Mouse (Mus musculus) liver, embryonic 16.5 days (tissue): ENCODE measurements around the gene Ubqln4. TPM values are rescaled to one million over a fixed set of nuclear protein-coding genes. Genes with fewer than 3 reads are reported as not detected.

Source experiments
- ATAC-seq: fragments of 200-750 bp; cut with Nextera tagmentation; 2 replicates; pipeline ENCODE4 v1.8.0; 2017; ENCODE audit warnings: low read depth, mild to moderate bottlenecking, moderate number of reproducible peaks, moderate library complexity
- H3K27ac ChIP-seq: fragments of 300-500 bp; sonication (generic); 2 replicates; pipeline ENCODE4 v1.5.1; 2014; ENCODE audit warnings: mild to moderate bottlenecking, low read length
- H3K27me3 ChIP-seq: fragments of 300-500 bp; sonication (generic); 2 replicates; pipeline ENCODE4 v1.6.1; 2014; ENCODE audit warnings: low read depth, low read length, mixed read lengths; ENCODE audit not compliant: control insufficient read depth, insufficient read depth
- H3K36me3 ChIP-seq: fragments of 300-500 bp; sonication (generic); 2 replicates; pipeline ENCODE4 v1.6.1; 2014; ENCODE audit warnings: mild to moderate bottlenecking; ENCODE audit not compliant: control insufficient read depth, insufficient read depth
- H3K4me1 ChIP-seq: fragments of 300-500 bp; sonication (generic); 2 replicates; pipeline ENCODE4 v1.6.1; 2014; ENCODE audit warnings: low read depth, low read length, mixed read lengths; ENCODE audit not compliant: control insufficient read depth
- H3K4me2 ChIP-seq: fragments of 300-500 bp; sonication (generic); 2 replicates; pipeline ENCODE4 v1.6.1; 2014; ENCODE audit warnings: low read depth, low read length, mixed read lengths
- H3K4me3 ChIP-seq: fragments of 300-500 bp; sonication (generic); 2 replicates; pipeline ENCODE4 v1.5.1; 2014; ENCODE audit warnings: low read depth, mild to moderate bottlenecking, low read length
- H3K9ac ChIP-seq: fragments of 300-500 bp; sonication (generic); 2 replicates; pipeline ENCODE4 v1.6.1; 2014; ENCODE audit warnings: low read depth, low read length
- H3K9me3 ChIP-seq: fragments of 300-500 bp; sonication (generic); replicated peaks from 2 replicates; pipeline ENCODE4 v1.6.1; 2016; ENCODE audit warnings: low read length; ENCODE audit not compliant: control insufficient read depth
- WGBS: fragments of 180-500 bp; shearing (Covaris S2); extraction: QIAGEN DNeasy Blood & Tissue Kit; methylation state at CpG from one replicate; pipeline ENCODE4 v1.1.7; 2014; ENCODE audit not compliant: insufficient replicate concordance; 5-methylcytosine and 5-hydroxymethylcytosine counted together
- polyA plus RNA-seq: library from polyadenylated mRNA; unstranded; fragments of >200 nt; fragmentation: Nextera tagmentation; extraction: Ambion mirVana; gene quantifications from 2 replicates; pipeline ENCODE4 v1.2.1, GENCODE M21; 2015

Ubqln4 gene
- polyA plus RNA-seq, 1 experiment from 2014 or later = 16.4 TPM

- H3K9ac ChIP-seq = no peak overlapping the region
- no peak overlapping the region for H3K4me3 ChIP-seq
- WGBS = 86% methylated on average over 5 of the region's 5 CpGs
- H3K27ac ChIP-seq = no peak overlapping the region
- 0 out of 2 replicates have a peak overlapping the region, but pooled peaks have one; percentile 99 for H3K4me2 ChIP-seq
- peaks cover 16% of the 10 kb centered on the region for H3K36me3 ChIP-seq
- H3K4me1 ChIP-seq = peaks cover 30% of the 10 kb centered on the region
- no peak for ATAC-seq
- no peaks in the 10 kb centered on the region for H3K27me3 ChIP-seq
- H3K9me3 ChIP-seq = no peaks in the 10 kb centered on the region
Measured at GRCm38 (mm10) chr3:88555069-88555605, 1.6 kb downstream of the Ubqln4 start.

- 82% methylated on average over 6 of the region's 6 CpGs for WGBS
- peaks cover 30% of the 10 kb centered on the region for H3K4me1 ChIP-seq
- H3K4me2 ChIP-seq = no peak overlapping the region
- H3K9ac ChIP-seq = no peak overlapping the region
- ATAC-seq = no peak
- H3K4me3 ChIP-seq = no peak overlapping the region
- no peaks in the 10 kb centered on the region for H3K27me3 ChIP-seq
- peaks cover 22% of the 10 kb centered on the region for H3K36me3 ChIP-seq
- no peaks in the 10 kb centered on the region for H3K9me3 ChIP-seq
- H3K27ac ChIP-seq = no peak overlapping the region
Measured at GRCm38 (mm10) chr3:88555731-88556130, 2.2 kb downstream of the Ubqln4 start.

- Histone ChIP-seq H3K4me3 (no peak overlapping the region), H3K4me1 (peaks cover 25% of the 10 kb centered on the region), H3K9ac (no peak overlapping the region), H3K27ac (no peak overlapping the region), H3K9me3 (no peaks in the 10 kb centered on the region), H3K36me3 (peaks cover 27% of the 10 kb centered on the region), H3K4me2 (no peak overlapping the region), H3K27me3 (no peaks in the 10 kb centered on the region)
- WGBS = 91% methylated on average over 8 of the region's 8 CpGs
- no peak for ATAC-seq
Measured at GRCm38 (mm10) chr3:88556616-88557015, 3.1 kb downstream of the Ubqln4 start.

- ATAC-seq = no peak
- H3K4me3 ChIP-seq = no peak overlapping the region
Measured at GRCm38 (mm10) chr3:88559596-88559995, 6.0 kb downstream of the Ubqln4 start.

GRCm38 (mm10) chr3:88561989-88562388 is 8.4 kb downstream of the Ubqln4 start:
- WGBS = 60% methylated on average over 4 of the region's 4 CpGs
- H3K4me1 ChIP-seq = no peaks in the 10 kb centered on the region
- no peaks in the 10 kb centered on the region for H3K27me3 ChIP-seq
- no peak overlapping the region for H3K27ac ChIP-seq
- ATAC-seq = no peak
- H3K9me3 ChIP-seq = no peaks in the 10 kb centered on the region
- H3K4me3 ChIP-seq = no peak overlapping the region
- H3K4me2 ChIP-seq = no peak overlapping the region
- peaks cover 30% of the 10 kb centered on the region for H3K36me3 ChIP-seq
- H3K9ac ChIP-seq = no peak overlapping the region

More at GRCm38 (mm10) chr3:88559596-88559995, 6.0 kb downstream of the Ubqln4 start:
- Histone ChIP-seq H3K27me3 (no peaks in the 10 kb centered on the region), H3K4me1 (peaks cover 9% of the 10 kb centered on the region), H3K9me3 (no peaks in the 10 kb centered on the region), H3K4me2 (no peak overlapping the region), H3K9ac (no peak overlapping the region), H3K36me3 (peaks cover 32% of the 10 kb centered on the region), H3K27ac (no peak overlapping the region)
- 86% methylated on average over 9 of the region's 9 CpGs for WGBS

- H3K9ac ChIP-seq = no peak overlapping the region
- peaks cover 7% of the 10 kb centered on the region; the same call in 1 of the 2 replicates for H3K4me1 ChIP-seq
- no peak overlapping the region for H3K4me3 ChIP-seq
- H3K27me3 ChIP-seq = no peaks in the 10 kb centered on the region
- H3K9me3 ChIP-seq = no peaks in the 10 kb centered on the region
- WGBS = 74% methylated on average over 4 of the region's 4 CpGs
- H3K4me2 ChIP-seq = no peak overlapping the region
- H3K27ac ChIP-seq = no peak overlapping the region
- peaks cover 42% of the 10 kb centered on the region for H3K36me3 ChIP-seq
- no peak for ATAC-seq
Measured at GRCm38 (mm10) chr3:88563442-88563841, 9.9 kb downstream of the Ubqln4 start.

- Histone ChIP-seq H3K27me3 (no peaks in the 10 kb centered on the region), H3K4me3 (no peak overlapping the region), H3K9ac (no peak overlapping the region), H3K4me1 (peaks cover 10% of the 10 kb centered on the region; the same call in 1 of the 2 replicates), H3K4me2 (no peak overlapping the region), H3K9me3 (no peaks in the 10 kb centered on the region), H3K36me3 (peaks cover 47% of the 10 kb centered on the region), H3K27ac (no peak overlapping the region)
- ATAC-seq = no peak; the same call in 1 of the 2 replicates
- 78% methylated on average over 7 of the region's 7 CpGs for WGBS
Measured at GRCm38 (mm10) chr3:88563966-88564365, 10.4 kb downstream of the Ubqln4 start.

- Histone ChIP-seq H3K36me3 (peaks cover 34% of the 10 kb centered on the region), H3K27ac (peak overlapping the region; percentile 36; the same call in 1 of the 2 replicates)
Measured at GRCm38 (mm10) chr3:88566116-88566515, 12.6 kb downstream of the Ubqln4 start.

GRCm38 (mm10) chr3:88566536-88567061 is 13.0 kb downstream of the Ubqln4 start:
- 65% methylated on average over 4 of the region's 4 CpGs for WGBS
- H3K27me3 ChIP-seq = no peaks in the 10 kb centered on the region
- H3K4me3 ChIP-seq = no peak overlapping the region
- peaks cover 15% of the 10 kb centered on the region; the same call in 1 of the 2 replicates for H3K4me1 ChIP-seq
- ATAC-seq = peak; percentile 59
- peaks cover 32% of the 10 kb centered on the region for H3K36me3 ChIP-seq
- H3K9me3 ChIP-seq = no peaks in the 10 kb centered on the region
- no peak overlapping the region for H3K4me2 ChIP-seq
- H3K27ac ChIP-seq = peak overlapping the region; percentile 36; the same call in 1 of the 2 replicates
- no peak overlapping the region for H3K9ac ChIP-seq

More at GRCm38 (mm10) chr3:88566116-88566515, 12.6 kb downstream of the Ubqln4 start:
- no peak overlapping the region for H3K4me2 ChIP-seq
- H3K4me3 ChIP-seq = no peak overlapping the region
- no peaks in the 10 kb centered on the region for H3K9me3 ChIP-seq
- WGBS = 71% methylated on average over 3 of the region's 3 CpGs
- no peak for ATAC-seq
- H3K4me1 ChIP-seq = peaks cover 15% of the 10 kb centered on the region; the same call in 1 of the 2 replicates
- no peaks in the 10 kb centered on the region for H3K27me3 ChIP-seq
- no peak overlapping the region for H3K9ac ChIP-seq
